Mouse (Mus musculus): ENCODE results near the gene Gm20937.
"Not testable (repeated sequence)": the region's sequence is repeated elsewhere in the genome, so short reads cannot be mapped to it uniquely, and the experiment has no call there.

DNA sequence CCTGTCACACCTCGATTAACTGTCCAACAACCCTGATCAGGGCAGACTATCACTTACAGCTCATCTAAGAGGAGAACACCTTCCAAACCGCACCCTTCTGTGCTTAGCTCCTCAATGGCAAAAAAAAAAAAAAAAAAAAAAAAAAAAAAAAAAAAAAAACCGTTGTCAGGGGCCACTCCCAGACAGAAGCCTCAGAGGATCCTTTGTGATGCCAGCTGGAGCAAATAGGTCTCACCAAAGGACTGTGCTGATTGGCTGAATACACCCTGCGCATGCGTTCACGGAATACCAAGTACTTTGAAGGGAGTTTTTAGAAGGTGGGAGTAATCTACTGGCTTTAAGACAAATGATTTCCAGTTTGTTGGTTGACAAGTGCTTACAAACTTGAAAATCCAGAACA is at the start of gene Gm20937:
- not testable (repeated sequence) for TF ChIP-seq GATA1 (IDR thresholded peaks at IDR 0.05; ENCODE audit: borderline replicate concordance, low read length); FLI1 (IDR thresholded peaks at IDR 0.05; ENCODE audit: low read length)

Measured in megakaryocyte, embryonic 14.5 days (primary cell).